In the genomic region with DNA sequence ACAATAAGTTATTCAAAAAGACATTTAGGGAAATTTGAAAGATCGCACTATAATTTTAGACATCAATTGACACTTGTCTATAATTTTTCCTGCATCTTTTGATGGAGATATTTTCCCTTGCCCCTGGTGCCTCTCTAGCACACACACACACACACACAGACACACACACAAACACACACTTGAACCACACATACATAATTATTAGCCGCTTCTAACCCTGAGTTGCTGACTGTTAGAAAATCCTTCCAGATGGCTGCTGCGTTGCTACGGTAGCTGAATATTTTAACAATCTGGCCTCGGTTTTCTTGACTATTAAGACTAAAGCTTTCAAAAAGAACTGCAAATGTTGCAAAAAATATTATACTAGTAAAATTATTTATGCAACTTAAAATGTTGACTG, we compare ENCODE assay signal across 20 mouse cellular contexts.
DNase-seq lines count a peak whose midpoint lies in the region; ATAC-seq lines count a peak whose summit lies in the region.
"Had no signal": no experiment of that assay in that cellular context is flagged by ENCODE, and none has a peak within 500 bp of the region (broad histone marks: within the 10 kb centered on the region; RNA-seq: fewer than 3 reads in every experiment).

No protein-coding gene starts in this region.

- no peak overlapping the region for H3K9ac ChIP-seq in forebrain, embryonic 13.5 days
- no peak overlapping the region for H3K9ac ChIP-seq in forebrain, embryonic 12.5 days
- H3K9ac ChIP-seq in forebrain, embryonic 14.5 days (ENCODE audit: low read length) = no peak overlapping the region
- H3K9ac ChIP-seq: hindbrain, embryonic 15.5 days; intestine, embryonic 15.5 days; limb, embryonic 12.5 days; liver, embryonic 12.5 days had no signal

- peak; percentile 57 for DNase-seq in brain, adult 2 months (ENCODE audit: low read depth, low spot score)
- peak; percentile 85 for DNase-seq in forebrain, embryonic 14.5 days (ENCODE audit: low spot score)
- peak; percentile 60 for DNase-seq in layer of hippocampus, adult 9-11 months
- no peak for DNase-seq in embryo, embryonic 9.5 days (ENCODE audit: extremely low spot score)
- DNase-seq in spleen, adult 12 weeks (ENCODE audit: low spot score) = no peak
- DNase-seq in ovary, postnatal 10 days (ENCODE audit: low spot score) = no peak
- DNase-seq: adrenal gland, postnatal 36 days; cerebellum, adult 9-10 months; heart, postnatal 10 days; kidney, postnatal 4 days; lung, adult 2 months; right cerebral cortex, adult 18-20 months; thymus, postnatal 25 days had no signal

- H3K4me3 ChIP-seq in forebrain, embryonic 13.5 days = no peak overlapping the region
- no peak overlapping the region for H3K4me3 ChIP-seq in forebrain, embryonic 12.5 days (replicated peaks)
- H3K4me3 ChIP-seq in forebrain, embryonic 14.5 days (ENCODE audit: low read depth, low read length) = no peak overlapping the region
- H3K4me3 ChIP-seq: hindbrain, embryonic 15.5 days; intestine, embryonic 15.5 days; limb, embryonic 12.5 days; liver, embryonic 12.5 days had no signal

- H3K27ac ChIP-seq in forebrain, embryonic 13.5 days = no peak overlapping the region
- H3K27ac ChIP-seq in forebrain, embryonic 12.5 days = no peak overlapping the region
- H3K27ac ChIP-seq in forebrain, embryonic 14.5 days (ENCODE audit: low read depth, low read length) = no peak overlapping the region
- H3K27ac ChIP-seq: intestine, embryonic 15.5 days; limb, embryonic 12.5 days; liver, embryonic 12.5 days had no signal

- ATAC-seq in forebrain, embryonic 13.5 days = peak; percentile 88
- no peak for ATAC-seq in forebrain, embryonic 12.5 days (ENCODE audit: low FRiP score)
- ATAC-seq in forebrain, embryonic 14.5 days = peak; percentile 87
- ATAC-seq: intestine, embryonic 15.5 days; liver, embryonic 12.5 days had no signal

- H3K36me3 ChIP-seq in forebrain, embryonic 13.5 days (ENCODE audit: poor library complexity, severe bottlenecking) = no peaks in the 10 kb centered on the region
- no peaks in the 10 kb centered on the region for H3K36me3 ChIP-seq in forebrain, embryonic 12.5 days (replicated peaks)
- no peaks in the 10 kb centered on the region for H3K36me3 ChIP-seq in forebrain, embryonic 14.5 days (ENCODE audit: control insufficient read depth, insufficient read depth, low read length)
- H3K36me3 ChIP-seq: intestine, embryonic 15.5 days; limb, embryonic 12.5 days; liver, embryonic 12.5 days had no signal

- WGBS in forebrain, embryonic 13.5 days = 41% methylated on average over 5 of the region's 5 CpGs
- WGBS in forebrain, embryonic 12.5 days = 48% methylated on average over 5 of the region's 5 CpGs
- WGBS in forebrain, embryonic 14.5 days = 38% methylated on average over 5 of the region's 5 CpGs

- H3K4me2 ChIP-seq in forebrain, embryonic 13.5 days = no peak overlapping the region
- H3K4me2 ChIP-seq in forebrain, embryonic 12.5 days = no peak overlapping the region
- no peak overlapping the region for H3K4me2 ChIP-seq in forebrain, embryonic 14.5 days (ENCODE audit: low read length)
- H3K4me2 ChIP-seq: heart, embryonic 11.5 days; hindbrain, embryonic 15.5 days; intestine, embryonic 15.5 days; limb, embryonic 12.5 days; liver, embryonic 12.5 days had no signal

- H3K9me3 ChIP-seq in forebrain, embryonic 13.5 days (replicated peaks) = no peaks in the 10 kb centered on the region
- no peaks in the 10 kb centered on the region for H3K9me3 ChIP-seq in forebrain, embryonic 12.5 days
- no peaks in the 10 kb centered on the region for H3K9me3 ChIP-seq in forebrain, embryonic 14.5 days (replicated peaks; ENCODE audit: control insufficient read depth, low read length)
- H3K9me3 ChIP-seq: hindbrain, embryonic 15.5 days; intestine, embryonic 15.5 days; limb, embryonic 12.5 days; liver, embryonic 12.5 days had no signal

- H3K27me3 ChIP-seq in forebrain, embryonic 13.5 days = no peaks in the 10 kb centered on the region
- H3K27me3 ChIP-seq in forebrain, embryonic 12.5 days = no peaks in the 10 kb centered on the region
- no peaks in the 10 kb centered on the region for H3K27me3 ChIP-seq in forebrain, embryonic 14.5 days (replicated peaks; ENCODE audit: control insufficient read depth, insufficient read depth, low read length)
- H3K27me3 ChIP-seq: hindbrain, embryonic 15.5 days; intestine, embryonic 15.5 days; limb, embryonic 12.5 days; liver, embryonic 12.5 days had no signal

- peaks cover 14% of the 10 kb centered on the region; the same call in 1 of the 2 replicates for H3K4me1 ChIP-seq in forebrain, embryonic 13.5 days
- peaks cover 4% of the 10 kb centered on the region; the same call in 1 of the 2 replicates for H3K4me1 ChIP-seq in forebrain, embryonic 12.5 days
- H3K4me1 ChIP-seq in forebrain, embryonic 14.5 days (ENCODE audit: control insufficient read depth, insufficient read depth, low read length) = peaks cover 8% of the 10 kb centered on the region
- H3K4me1 ChIP-seq: intestine, embryonic 15.5 days; liver, embryonic 12.5 days had no signal

Comparison
In these comparisons a context has a peak if more than half of its experiments do, and no peak if none do; other contexts are left out.
1. DNase-seq: peak in brain, adult 2 months (single experiment), forebrain, embryonic 14.5 days (single experiment) and layer of hippocampus, adult 9-11 months (single experiment); none in embryo, embryonic 9.5 days (single experiment), spleen, adult 12 weeks (single experiment) and ovary, postnatal 10 days (single experiment).